Mouse (Mus musculus) cerebellum, adult 2 months (tissue): ENCODE measurements at regions not wholly inside any gene's neighbourhood (a gene's known extent, or its start where the extent isn't known, plus 50 kb on each side); places are given as distances from the start of the nearest gene placed in this dataset.

ENCODE experiments used
- CTCF ChIP-seq: fragments of 200-500 bp; IDR thresholded peaks from 2 replicates; pipeline ENCODE4 v1.5.1; 2011; ENCODE audit warnings: low read depth, mild to moderate bottlenecking, control low read depth, low read length, moderate library complexity, borderline replicate concordance; ENCODE audit not compliant: insufficient read depth
- POLR2A ChIP-seq: fragments of 200-500 bp; IDR thresholded peaks from 2 replicates; pipeline ENCODE4 v1.6.1; 2011; ENCODE audit warnings: low read length, control low read depth, borderline replicate concordance; ENCODE audit not compliant: insufficient read depth

DNA sequence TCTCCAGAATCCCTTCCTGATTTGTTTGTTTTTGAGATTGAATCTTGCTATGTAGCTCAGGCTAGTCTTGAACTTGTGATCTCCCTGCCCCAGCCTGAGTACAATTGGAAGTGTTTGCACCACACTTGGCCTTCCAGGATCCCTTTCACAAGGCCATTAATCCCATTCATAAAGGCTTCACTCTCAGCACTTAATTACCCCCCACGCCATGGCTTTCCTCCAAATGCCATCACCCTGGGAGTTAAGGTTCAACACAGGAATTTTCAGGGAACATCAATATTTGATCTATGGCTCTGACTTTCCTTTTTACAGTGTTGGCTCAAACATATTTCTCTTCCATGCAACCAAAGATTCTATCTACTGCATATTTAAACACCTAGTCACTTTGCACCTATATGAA lies 289.6 kb downstream of the Fut8 start:
- TF ChIP-seq CTCF = no peak
- TF ChIP-seq POLR2A = no peak
